Mouse (Mus musculus) kidney, adult 2 months (tissue): ENCODE measurements at regions not wholly inside any gene's neighbourhood (a gene's known extent, or its start where the extent isn't known, plus 50 kb on each side); places are given as distances from the start of the nearest gene placed in this dataset.

Experiments
- CTCF ChIP-seq: fragments of 200-500 bp; conservative IDR thresholded peaks from 2 replicates; pipeline ENCODE4 v1.5.1; 2011; ENCODE audit warnings: low read depth, mild to moderate bottlenecking, control low read depth, low read length, moderate library complexity, mixed read lengths; ENCODE audit not compliant: insufficient read depth, insufficient read length
- POLR2A ChIP-seq: fragments of 200-500 bp; IDR thresholded peaks from one replicate; pipeline ENCODE4 v1.6.1; 2011; ENCODE audit warnings: low read depth, low read length, control low read depth

GRCm38 (mm10) chr5:68264206-68264605 is 232.6 kb downstream of the Grxcr1 start:
- TF ChIP-seq POLR2A: no peak
- TF ChIP-seq CTCF: no peak
